Mouse (Mus musculus) splenic B cell, adult 2 months (primary cell): ENCODE data around the gene Tectb.
"Not testable (repeated sequence)": the region's sequence is repeated elsewhere in the genome, so short reads cannot be mapped to it uniquely, and the experiment has no call there.

ENCODE experiments used
- DNase-seq: peaks from one replicate; pipeline ENCODE4 v3.0.0-alpha.2; 2011; ENCODE audit warnings: low read depth, low spot score
- H3K27me3 ChIP-seq: 2 replicates; pipeline ENCODE4 v1.6.1; 2012; ENCODE audit warnings: mild to moderate bottlenecking, low read length, moderate library complexity, mixed read lengths; ENCODE audit not compliant: control insufficient read depth, poor library complexity, insufficient read depth, severe bottlenecking
- H3K36me3 ChIP-seq: 2 replicates; pipeline ENCODE4 v1.6.1; 2012; ENCODE audit warnings: mild to moderate bottlenecking, low read length, moderate library complexity, mixed read lengths; ENCODE audit not compliant: control insufficient read depth, poor library complexity, insufficient read depth, severe bottlenecking

Tectb gene

DNA sequence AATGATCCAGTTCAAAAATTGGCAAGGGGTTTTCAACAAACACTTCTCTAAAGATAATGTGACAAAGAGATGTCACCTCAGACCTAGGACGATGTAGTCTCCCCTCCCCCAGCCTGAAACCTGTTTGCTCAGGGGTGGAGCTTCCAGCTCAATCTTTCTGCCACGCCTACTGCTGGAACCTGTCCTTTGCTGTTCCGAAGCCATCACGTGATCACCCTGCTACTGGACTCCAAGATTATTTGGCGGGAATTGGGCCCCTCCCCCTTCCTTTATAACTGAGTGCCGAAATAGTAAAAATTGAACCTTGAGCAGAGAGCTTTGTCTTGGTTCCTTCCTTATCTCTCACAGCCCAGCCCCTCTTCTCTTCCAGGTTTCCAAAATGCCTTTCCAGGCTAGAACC is 28.3 kb upstream of the Tectb start:
- not testable (repeated sequence) for H3K36me3 ChIP-seq, DNase-seq, H3K27me3 ChIP-seq

DNA sequence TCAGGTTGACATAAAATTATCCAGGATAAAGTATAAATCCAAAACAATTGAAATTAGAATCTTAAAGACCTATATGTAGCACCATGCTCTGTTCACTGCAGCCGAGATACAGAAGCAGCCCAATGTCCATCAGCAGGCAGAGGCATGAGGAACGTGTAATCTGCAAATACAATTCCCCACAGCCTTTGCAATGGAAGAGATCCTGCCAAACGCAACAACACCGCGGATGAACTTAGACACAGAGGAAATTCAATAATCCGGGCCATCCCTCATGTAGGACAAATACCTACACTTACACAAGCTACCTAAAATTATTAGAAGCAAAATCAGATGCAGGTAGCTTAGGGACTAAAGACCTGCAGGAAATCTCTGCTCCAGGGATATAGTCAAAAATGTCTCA is 27.6 kb upstream of the Tectb start:
- no peak for DNase-seq
- H3K27me3 ChIP-seq = no peaks in the 10 kb centered on the region
- no peaks in the 10 kb centered on the region for H3K36me3 ChIP-seq

DNA sequence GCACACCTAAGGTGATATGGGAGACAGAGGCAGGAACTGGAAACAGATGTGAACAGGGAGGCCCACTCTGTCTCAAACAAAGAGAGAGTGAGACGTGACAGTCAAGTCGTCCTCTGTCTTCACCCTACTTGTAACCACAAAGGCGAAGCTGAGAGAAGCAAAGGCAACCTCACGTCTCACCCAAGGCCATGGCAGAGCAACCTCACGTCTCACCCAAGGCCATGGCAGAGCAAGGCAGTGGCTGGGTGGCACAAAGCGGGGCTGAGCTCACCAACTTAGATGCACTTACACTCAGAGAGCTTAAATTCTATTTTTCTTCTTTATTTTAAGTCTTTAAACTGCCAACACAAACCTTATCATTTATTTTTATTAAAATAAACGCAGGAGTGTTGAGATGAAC is 23.5 kb upstream of the Tectb start:
- H3K36me3 ChIP-seq = no peaks in the 10 kb centered on the region
- DNase-seq = no peak
- no peaks in the 10 kb centered on the region for H3K27me3 ChIP-seq

DNA sequence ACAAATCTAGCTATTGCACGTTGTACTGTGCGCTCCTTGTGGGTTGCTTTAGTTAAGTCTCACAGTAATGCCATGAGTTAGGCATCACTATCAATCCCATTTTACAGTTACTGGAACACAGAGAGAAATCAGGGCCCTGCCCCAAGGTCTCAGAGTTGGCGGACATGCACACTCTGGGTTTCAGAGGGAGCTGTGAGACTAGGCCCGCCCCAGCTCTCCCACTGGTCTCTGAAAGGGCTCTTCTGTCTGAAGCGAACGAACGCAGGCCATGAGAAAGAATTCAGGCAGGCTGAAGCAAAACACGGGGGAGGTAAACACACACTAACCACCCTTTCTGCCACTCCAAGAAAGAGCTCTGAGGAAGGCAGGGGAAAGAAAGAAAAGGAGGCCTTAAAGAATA is 21.9 kb upstream of the Tectb start:
- no peaks in the 10 kb centered on the region for H3K27me3 ChIP-seq
- no peak for DNase-seq
- no peaks in the 10 kb centered on the region for H3K36me3 ChIP-seq

DNA sequence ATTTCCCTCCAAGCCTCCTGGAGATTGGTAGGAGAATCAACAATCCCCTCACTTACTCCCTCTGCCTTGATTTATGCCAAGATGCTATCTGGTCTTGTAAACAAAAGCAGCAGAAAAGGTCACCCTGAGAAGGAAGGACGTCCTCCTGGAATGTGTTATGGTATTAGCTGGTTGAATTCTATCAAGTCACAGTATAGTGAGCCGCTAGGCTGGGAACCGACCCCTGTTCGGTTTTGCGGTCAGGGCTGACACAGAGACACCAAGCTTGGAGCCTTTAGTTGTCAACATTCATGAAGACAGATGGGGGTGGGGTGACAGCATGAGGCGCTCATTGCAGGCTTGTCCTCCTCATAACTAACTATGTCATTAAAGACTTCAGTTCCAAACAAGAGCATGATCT is 20.7 kb upstream of the Tectb start:
- no peaks in the 10 kb centered on the region for H3K27me3 ChIP-seq
- DNase-seq = no peak
- no peaks in the 10 kb centered on the region for H3K36me3 ChIP-seq

DNA sequence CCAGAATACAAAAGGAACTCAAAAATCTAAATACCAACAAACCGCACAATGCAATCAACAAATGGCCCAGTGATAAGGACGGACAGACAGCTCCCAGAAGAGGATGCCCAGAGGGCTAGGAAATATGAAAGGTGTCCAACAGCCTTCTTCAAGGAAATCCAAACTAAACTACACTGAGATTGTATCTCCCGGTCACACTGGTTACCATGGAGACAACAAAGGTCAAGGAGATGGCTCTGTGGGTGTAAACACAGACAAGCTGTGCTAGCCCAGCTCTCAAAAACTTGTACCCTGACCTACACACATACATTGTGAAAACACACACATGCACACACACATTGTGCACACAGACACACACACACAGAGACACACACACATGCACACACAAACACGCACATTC is 18.3 kb upstream of the Tectb start:
- Histone ChIP-seq H3K27me3 (no peaks in the 10 kb centered on the region), H3K36me3 (no peaks in the 10 kb centered on the region)
- no peak for DNase-seq

DNA sequence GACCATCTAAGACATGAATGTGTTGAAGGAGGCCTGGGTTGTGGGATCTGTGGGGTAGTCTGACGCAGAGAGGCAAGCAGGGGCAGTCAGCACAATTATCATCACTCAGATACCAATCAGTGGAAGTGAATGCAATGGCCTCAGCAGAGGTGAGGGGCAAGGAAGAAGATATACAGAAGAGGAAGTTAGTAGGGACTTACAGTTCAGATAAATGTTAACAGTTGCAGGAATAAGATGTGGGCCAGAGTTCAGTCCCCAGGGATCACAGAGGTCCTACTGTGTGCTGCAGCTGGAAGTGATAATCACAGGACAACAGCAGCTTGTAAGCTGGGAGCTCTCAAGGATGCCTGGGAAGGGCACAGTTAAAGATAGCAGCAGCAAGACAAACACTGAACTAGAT is 16.4 kb upstream of the Tectb start:
- H3K36me3 ChIP-seq = no peaks in the 10 kb centered on the region
- no peak for DNase-seq
- no peaks in the 10 kb centered on the region for H3K27me3 ChIP-seq

DNA sequence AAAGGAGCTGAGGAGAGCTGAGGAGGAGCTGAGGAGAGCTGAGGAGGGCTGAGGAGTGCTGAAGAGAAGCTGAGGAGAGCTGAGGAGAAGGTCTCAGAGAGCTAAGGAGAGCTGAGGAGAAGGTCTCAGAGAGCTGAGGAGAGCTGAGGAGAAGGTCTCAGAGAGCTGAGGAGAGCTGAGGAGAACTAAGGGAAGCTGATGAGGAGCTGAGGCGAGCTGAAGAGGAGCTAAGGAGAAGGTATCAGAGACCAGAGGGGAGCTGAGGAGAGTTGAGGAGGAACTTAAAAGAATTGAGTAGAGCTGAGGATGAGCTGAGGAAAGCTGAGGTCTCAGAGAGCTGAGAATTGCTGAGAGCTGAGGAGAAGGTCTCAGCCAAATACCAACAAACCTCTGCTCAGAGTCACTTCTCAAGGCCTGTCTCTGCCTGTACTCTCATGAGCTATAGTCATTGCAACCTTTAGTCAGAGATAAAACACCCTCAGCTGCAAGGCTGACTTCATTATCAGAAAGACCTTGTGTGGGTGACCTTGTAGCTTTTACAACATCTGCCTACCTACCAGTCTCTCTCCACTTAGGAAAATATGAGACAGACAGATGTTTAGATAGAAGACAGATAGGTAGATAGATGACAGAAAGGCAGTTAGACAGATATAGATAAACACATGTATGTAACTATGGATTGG is 15.2 kb upstream of the Tectb start:
- no peak for DNase-seq
- Histone ChIP-seq H3K36me3 (no peaks in the 10 kb centered on the region), H3K27me3 (no peaks in the 10 kb centered on the region)

DNA sequence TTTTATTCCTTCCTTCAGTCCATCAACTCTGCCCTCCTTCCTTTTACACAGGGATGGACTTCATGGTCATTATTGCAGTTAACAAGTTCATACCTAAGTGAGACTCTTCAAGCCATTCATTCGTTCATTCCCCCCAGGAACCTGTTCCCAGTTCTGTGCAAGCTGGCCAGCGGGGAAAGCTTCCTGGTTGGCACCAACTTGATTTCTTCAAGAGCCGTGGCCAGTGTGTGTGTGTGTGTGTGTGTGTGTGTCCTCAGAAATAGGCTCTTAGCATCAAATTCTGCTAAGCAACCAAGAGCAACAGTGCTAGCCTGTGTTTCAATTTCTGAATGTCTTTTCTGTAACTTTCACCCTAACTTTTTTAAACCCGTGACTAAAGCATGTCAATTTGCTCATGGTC is 14.6 kb upstream of the Tectb start:
- H3K36me3 ChIP-seq = no peaks in the 10 kb centered on the region
- no peak for DNase-seq
- no peaks in the 10 kb centered on the region for H3K27me3 ChIP-seq

DNA sequence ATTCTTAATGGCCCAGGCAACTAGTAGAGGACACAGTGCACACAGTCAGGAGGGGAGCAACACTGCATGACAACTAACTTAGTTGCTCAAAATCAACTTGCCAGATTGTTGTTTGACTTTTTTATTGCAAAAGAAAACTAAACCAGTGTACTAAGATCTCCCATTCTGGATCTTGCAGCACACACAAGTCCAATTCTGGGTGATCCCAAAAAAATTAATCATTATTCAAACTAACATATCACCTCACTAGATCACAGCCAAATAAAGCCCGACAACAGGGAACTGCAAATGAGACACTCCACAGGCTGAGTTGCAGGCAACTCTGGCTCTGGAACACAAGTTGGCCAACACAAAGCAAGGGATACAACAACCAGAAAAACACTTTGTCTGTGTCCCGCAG is 13.8 kb upstream of the Tectb start:
- no peaks in the 10 kb centered on the region for H3K36me3 ChIP-seq
- no peak for DNase-seq
- no peaks in the 10 kb centered on the region for H3K27me3 ChIP-seq

DNA sequence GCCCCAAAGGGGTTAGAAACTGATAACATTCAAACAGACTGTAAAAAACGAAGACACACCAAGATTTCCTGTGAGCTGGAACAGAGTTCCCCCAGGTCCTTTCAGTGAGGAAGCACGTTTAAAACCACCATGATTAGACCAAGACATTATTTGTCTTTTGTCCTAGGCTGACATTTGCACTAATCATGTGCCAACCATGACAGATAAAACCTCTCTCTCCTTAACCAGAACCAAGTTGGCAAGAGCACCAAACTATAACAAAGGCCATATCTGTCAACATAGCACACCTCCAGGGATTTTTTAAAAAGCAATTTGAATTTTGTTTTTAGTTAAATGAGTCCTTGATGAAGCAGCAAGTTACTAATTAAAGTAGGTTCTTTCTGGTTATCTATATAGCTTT is 12.8 kb upstream of the Tectb start:
- Histone ChIP-seq H3K36me3 (no peaks in the 10 kb centered on the region), H3K27me3 (no peaks in the 10 kb centered on the region)
- no peak for DNase-seq

DNA sequence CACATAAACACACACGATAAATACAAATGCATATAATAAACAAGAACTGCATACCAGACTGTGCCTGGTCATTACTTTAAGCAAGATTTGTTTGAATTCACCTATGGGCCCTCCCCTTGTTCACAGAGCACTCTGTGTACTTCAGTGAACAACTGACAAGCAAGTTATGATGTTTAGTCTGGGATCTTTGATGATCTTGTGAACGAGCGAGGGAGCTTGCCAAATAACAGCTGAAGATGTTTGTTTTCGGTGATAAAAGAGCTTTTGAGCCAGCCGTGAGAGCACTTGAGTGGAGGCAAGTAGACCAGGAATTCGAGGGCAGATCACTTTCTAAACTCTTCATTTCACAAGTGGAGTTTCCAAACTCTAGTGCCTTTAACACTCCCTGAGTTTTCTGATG is 12.2 kb upstream of the Tectb start:
- Histone ChIP-seq H3K36me3 (no peaks in the 10 kb centered on the region), H3K27me3 (no peaks in the 10 kb centered on the region)
- DNase-seq = no peak

DNA sequence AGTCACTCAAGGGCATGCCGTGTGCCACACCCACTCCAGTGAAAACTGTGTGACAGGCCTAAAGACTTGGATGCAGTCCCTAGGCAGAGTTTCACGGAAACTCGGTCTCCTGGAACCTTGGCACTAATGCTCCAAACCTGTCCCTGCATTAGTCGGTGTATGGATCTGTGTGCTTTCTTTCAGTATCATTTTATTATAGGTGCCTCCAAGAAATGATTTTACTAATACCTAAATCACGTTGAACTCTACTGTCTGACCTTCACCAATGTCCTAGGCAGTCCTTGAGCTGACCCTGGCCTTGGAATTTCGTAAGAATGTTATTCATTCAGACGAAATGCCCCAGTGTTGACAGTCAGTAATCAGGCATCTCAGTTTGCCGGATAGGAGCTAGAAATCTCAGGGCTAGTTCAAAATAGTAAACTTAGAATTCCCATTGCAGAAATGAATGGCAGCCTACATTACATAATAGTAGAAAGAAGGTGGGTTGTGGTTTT is 11.2 kb upstream of the Tectb start:
- not testable (repeated sequence) for H3K36me3 ChIP-seq, DNase-seq, H3K27me3 ChIP-seq

DNA sequence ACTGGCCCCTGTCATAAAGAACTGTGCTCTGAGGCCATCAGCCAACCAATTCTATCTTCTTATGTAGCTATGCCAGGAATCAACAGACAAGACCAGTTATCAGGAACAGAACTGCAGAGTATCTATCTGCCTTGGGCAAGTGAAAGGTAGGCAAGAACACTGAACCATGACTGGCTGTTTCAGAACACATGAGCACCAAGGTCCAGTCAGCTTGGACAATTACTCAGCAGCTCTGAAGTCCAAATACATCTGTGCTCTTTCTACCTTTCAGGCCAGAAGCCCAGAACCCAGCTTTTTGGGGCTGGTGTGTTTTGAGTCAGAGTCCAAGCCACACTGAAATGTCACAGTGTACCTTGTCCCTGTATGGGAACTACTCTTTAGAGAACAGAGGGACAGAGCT is 10.1 kb upstream of the Tectb start:
- H3K27me3 ChIP-seq = no peaks in the 10 kb centered on the region
- no peaks in the 10 kb centered on the region for H3K36me3 ChIP-seq
- no peak for DNase-seq

DNA sequence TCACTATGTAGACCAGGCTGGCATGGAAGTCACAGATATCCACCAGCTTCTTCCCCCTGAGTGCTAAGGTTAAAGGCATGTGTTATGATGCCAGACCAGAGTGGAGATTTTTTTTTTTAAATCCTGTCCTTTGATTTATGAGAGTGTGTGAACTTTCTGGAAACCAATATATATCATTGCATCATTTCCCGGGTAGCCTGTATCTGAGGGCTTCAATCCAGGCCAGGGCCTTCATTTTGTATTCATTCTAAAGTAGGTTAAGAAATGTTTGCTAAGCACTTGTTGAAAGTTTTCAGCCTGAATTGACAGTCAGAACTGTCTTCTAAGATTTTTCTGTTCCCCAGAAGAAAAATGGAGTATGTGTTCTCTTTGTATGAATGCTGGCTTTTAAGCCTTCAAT is 8.9 kb upstream of the Tectb start:
- DNase-seq = no peak
- Histone ChIP-seq H3K27me3 (no peaks in the 10 kb centered on the region), H3K36me3 (no peaks in the 10 kb centered on the region)

DNA sequence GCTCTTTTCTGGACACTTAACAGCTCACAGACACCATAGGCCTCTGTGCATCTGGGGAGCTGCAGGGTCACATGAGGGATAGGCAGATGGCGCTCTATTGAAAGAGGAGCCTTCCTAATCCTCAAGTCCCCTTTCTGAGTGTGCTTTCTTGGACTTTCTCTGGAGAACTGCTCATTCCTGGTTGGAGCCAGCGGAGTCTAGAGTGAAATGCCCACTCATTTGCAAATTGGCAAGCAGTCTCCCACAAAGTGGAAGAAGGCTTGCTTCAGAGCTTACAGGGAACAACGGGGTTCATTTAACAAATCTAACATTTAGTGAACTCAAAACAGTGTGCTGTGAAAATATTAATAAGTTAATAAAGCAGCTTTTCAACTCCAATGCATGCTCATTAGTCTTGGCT is 3.4 kb upstream of the Tectb start:
- Histone ChIP-seq H3K36me3 (no peaks in the 10 kb centered on the region), H3K27me3 (no peaks in the 10 kb centered on the region)
- no peak for DNase-seq
